Mouse (Mus musculus): ENCODE measurements at regions not wholly inside any gene's neighbourhood (a gene's known extent, or its start where the extent isn't known, plus 50 kb on each side); places are given as distances from the start of the nearest gene placed in this dataset.

DNA sequence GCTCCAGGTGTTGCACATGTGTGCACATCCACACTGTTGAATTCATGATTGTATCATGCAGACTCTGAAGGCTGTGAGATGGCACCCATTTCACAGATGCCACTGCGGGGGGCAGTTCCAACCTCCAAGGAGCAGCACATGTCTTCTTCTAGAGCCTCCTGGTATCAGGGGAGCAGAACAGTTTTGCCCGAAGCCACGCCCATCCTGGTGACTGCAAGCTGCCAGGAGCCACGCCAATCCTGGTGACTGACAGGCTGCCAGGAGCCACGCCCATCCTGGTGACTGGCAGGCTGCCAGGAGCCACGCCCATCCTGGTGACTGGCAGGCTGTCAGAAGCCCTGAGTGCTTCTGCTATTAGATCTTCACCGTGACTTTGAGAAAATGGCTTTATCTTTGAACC is 103.4 kb upstream of the Vrk1 start:
- TF ChIP-seq POLR2A (IDR thresholded peaks at IDR 0.05; ENCODE audit: borderline replicate concordance, insufficient read depth, low read length) (no peak), CTCF (IDR thresholded peaks at IDR 0.05; ENCODE audit: borderline replicate concordance, insufficient read depth, low read depth, low read length) (no peak)

Measured in cerebellum, adult 2 months (tissue).